Mouse (Mus musculus): ENCODE measurements around the gene Gm20431. TPM values are rescaled to one million over a fixed set of nuclear protein-coding genes. Genes with fewer than 3 reads are reported as not detected.
A peak's percentile ranks its signal among the peaks of the same experiment; 100 is the strongest.

Gene Gm20431
- polyA plus RNA-seq, 1 experiment from 2014 or later, result 4.9 TPM

- DNase-seq (ENCODE audit: low spot score) (no peak), ATAC-seq (replicated peaks; ENCODE audit: low FRiP score) (peak; percentile 87)
- H3K4me1 ChIP-seq (replicated peaks; ENCODE audit: control insufficient read depth, insufficient read depth, low read length), result peaks cover 5% of the 10 kb centered on the region
- peak overlapping the region; percentile 66; the same call in 1 of the 2 replicates for H3K27ac ChIP-seq (ENCODE audit: low read depth, low read length)
- H3K4me2 ChIP-seq, result peak overlapping the region; percentile 46
- H3K9me3 ChIP-seq (ENCODE audit: control insufficient read depth, low read length), result no peaks in the 10 kb centered on the region
- WGBS, result 20% methylated on average over 13 of the region's 13 CpGs
- H3K27me3 ChIP-seq (replicated peaks; ENCODE audit: control insufficient read depth, insufficient read depth, low read length), result peaks cover 2% of the 10 kb centered on the region; the same call in 1 of the 2 replicates
- H3K4me3 ChIP-seq (ENCODE audit: low read depth, low read length), result no peak overlapping the region
- no peak overlapping the region for H3K9ac ChIP-seq (ENCODE audit: low read depth, low read length)
- H3K36me3 ChIP-seq (ENCODE audit: control insufficient read depth, insufficient read depth, low read length), result no peaks in the 10 kb centered on the region
Observed at GRCm38 (mm10) chr2:167672212-167672685, 11.0 kb upstream of the Gm20431 start.

GRCm38 (mm10) chr2:167671101-167671633 is 9.9 kb upstream of the Gm20431 start:
- 85% methylated on average over 5 of the region's 5 CpGs for WGBS
- Histone ChIP-seq H3K9me3 (ENCODE audit: control insufficient read depth, low read length) (no peaks in the 10 kb centered on the region), H3K27ac (ENCODE audit: low read depth, low read length) (peak overlapping the region; percentile 66; the same call in 1 of the 2 replicates), H3K9ac (ENCODE audit: low read depth, low read length) (no peak overlapping the region), H3K27me3 (replicated peaks; ENCODE audit: control insufficient read depth, insufficient read depth, low read length) (no peaks in the 10 kb centered on the region), H3K4me1 (replicated peaks; ENCODE audit: control insufficient read depth, insufficient read depth, low read length) (peaks cover 5% of the 10 kb centered on the region), H3K4me3 (ENCODE audit: low read depth, low read length) (no peak overlapping the region), H3K36me3 (ENCODE audit: control insufficient read depth, insufficient read depth, low read length) (no peaks in the 10 kb centered on the region), H3K4me2 (peak overlapping the region; percentile 12; the same call in 1 of the 2 replicates)
- ATAC-seq (replicated peaks; ENCODE audit: low FRiP score) (no peak), DNase-seq (ENCODE audit: low spot score) (no peak)

GRCm38 (mm10) chr2:167669398-167669797 is 8.1 kb upstream of the Gm20431 start:
- no peaks in the 10 kb centered on the region for H3K9me3 ChIP-seq (ENCODE audit: control insufficient read depth, low read length)
- ATAC-seq (replicated peaks; ENCODE audit: low FRiP score) (no peak), DNase-seq (ENCODE audit: low spot score) (no peak)
- no peaks in the 10 kb centered on the region for H3K36me3 ChIP-seq (ENCODE audit: control insufficient read depth, insufficient read depth, low read length)
- H3K27ac ChIP-seq (ENCODE audit: low read depth, low read length), result no peak overlapping the region
- H3K4me3 ChIP-seq (ENCODE audit: low read depth, low read length), result no peak overlapping the region
- WGBS, result 70% methylated on average over 4 of the region's 4 CpGs
- no peak overlapping the region for H3K4me2 ChIP-seq
- H3K4me1 ChIP-seq (replicated peaks; ENCODE audit: control insufficient read depth, insufficient read depth, low read length), result peaks cover 5% of the 10 kb centered on the region
- H3K27me3 ChIP-seq (replicated peaks; ENCODE audit: control insufficient read depth, insufficient read depth, low read length), result no peaks in the 10 kb centered on the region
- no peak overlapping the region for H3K9ac ChIP-seq (ENCODE audit: low read depth, low read length)

- 79% methylated on average over 5 of the region's 5 CpGs for WGBS
- DNase-seq (ENCODE audit: low spot score), result no peak
Observed at GRCm38 (mm10) chr2:167668426-167668825, 7.1 kb upstream of the Gm20431 start.

GRCm38 (mm10) chr2:167665972-167666713 is 4.8 kb upstream of the Gm20431 start:
- WGBS, result 85% methylated on average over 18 of the region's 18 CpGs
- ATAC-seq (replicated peaks; ENCODE audit: low FRiP score), result no peak
- no peak overlapping the region for H3K27ac ChIP-seq (ENCODE audit: low read depth, low read length)

More at GRCm38 (mm10) chr2:167668426-167668825, 7.1 kb upstream of the Gm20431 start:
- Histone ChIP-seq H3K9me3 (ENCODE audit: control insufficient read depth, low read length) (no peaks in the 10 kb centered on the region), H3K4me2 (no peak overlapping the region), H3K36me3 (ENCODE audit: control insufficient read depth, insufficient read depth, low read length) (no peaks in the 10 kb centered on the region), H3K27ac (ENCODE audit: low read depth, low read length) (no peak overlapping the region), H3K27me3 (replicated peaks; ENCODE audit: control insufficient read depth, insufficient read depth, low read length) (no peaks in the 10 kb centered on the region), H3K4me1 (replicated peaks; ENCODE audit: control insufficient read depth, insufficient read depth, low read length) (peaks cover 5% of the 10 kb centered on the region), H3K9ac (ENCODE audit: low read depth, low read length) (no peak overlapping the region), H3K4me3 (ENCODE audit: low read depth, low read length) (no peak overlapping the region)
- ATAC-seq (replicated peaks; ENCODE audit: low FRiP score), result no peak

GRCm38 (mm10) chr2:167662713-167663112 is 1.4 kb upstream of the Gm20431 start:
- H3K9ac ChIP-seq (ENCODE audit: low read depth, low read length), result 0 out of 2 replicates have a peak overlapping the region, but pooled peaks have one; percentile 78
- H3K4me2 ChIP-seq, result peak overlapping the region; percentile 99
- H3K27ac ChIP-seq (ENCODE audit: low read depth, low read length), result no peak overlapping the region
- H3K9me3 ChIP-seq (ENCODE audit: control insufficient read depth, low read length), result no peaks in the 10 kb centered on the region
- DNase-seq (ENCODE audit: low spot score) (no peak), ATAC-seq (replicated peaks; ENCODE audit: low FRiP score) (no peak)
- peak overlapping the region; percentile 86; the same call in 1 of the 2 replicates for H3K4me3 ChIP-seq (ENCODE audit: low read depth, low read length)
- H3K4me1 ChIP-seq (replicated peaks; ENCODE audit: control insufficient read depth, insufficient read depth, low read length), result peaks cover 30% of the 10 kb centered on the region
- H3K36me3 ChIP-seq (ENCODE audit: control insufficient read depth, insufficient read depth, low read length), result peaks cover under 1% of the 10 kb centered on the region; the same call in 1 of the 2 replicates
- H3K27me3 ChIP-seq (replicated peaks; ENCODE audit: control insufficient read depth, insufficient read depth, low read length), result peaks cover 7% of the 10 kb centered on the region
- WGBS, result 55% methylated on average over 6 of the region's 6 CpGs

More at GRCm38 (mm10) chr2:167665972-167666713, 4.8 kb upstream of the Gm20431 start:
- Histone ChIP-seq H3K9ac (ENCODE audit: low read depth, low read length) (no peak overlapping the region), H3K27me3 (replicated peaks; ENCODE audit: control insufficient read depth, insufficient read depth, low read length) (no peaks in the 10 kb centered on the region; the same call in 1 of the 2 replicates), H3K4me3 (ENCODE audit: low read depth, low read length) (no peak overlapping the region), H3K4me1 (replicated peaks; ENCODE audit: control insufficient read depth, insufficient read depth, low read length) (peaks cover 8% of the 10 kb centered on the region), H3K4me2 (no peak overlapping the region), H3K9me3 (ENCODE audit: control insufficient read depth, low read length) (no peaks in the 10 kb centered on the region), H3K36me3 (ENCODE audit: control insufficient read depth, insufficient read depth, low read length) (no peaks in the 10 kb centered on the region)
- DNase-seq (ENCODE audit: low spot score), result no peak

GRCm38 (mm10) chr2:167660611-167660971 is 705 bp downstream of the Gm20431 start:
- peak overlapping the region; percentile 68; the same call in 1 of the 2 replicates for H3K27ac ChIP-seq (ENCODE audit: low read depth, low read length)
- 6% methylated on average over 12 of the region's 12 CpGs for WGBS
- peaks cover 35% of the 10 kb centered on the region for H3K4me1 ChIP-seq (replicated peaks; ENCODE audit: control insufficient read depth, insufficient read depth, low read length)

GRCm38 (mm10) chr2:167659847-167660610 is 1.3 kb downstream of the Gm20431 start:
- DNase-seq (ENCODE audit: low spot score) (no peak), ATAC-seq (replicated peaks; ENCODE audit: low FRiP score) (no peak)
- Histone ChIP-seq H3K9me3 (ENCODE audit: control insufficient read depth, low read length) (no peaks in the 10 kb centered on the region), H3K27ac (ENCODE audit: low read depth, low read length) (no peak overlapping the region), H3K4me1 (replicated peaks; ENCODE audit: control insufficient read depth, insufficient read depth, low read length) (peaks cover 35% of the 10 kb centered on the region), H3K27me3 (replicated peaks; ENCODE audit: control insufficient read depth, insufficient read depth, low read length) (peaks cover 7% of the 10 kb centered on the region), H3K36me3 (ENCODE audit: control insufficient read depth, insufficient read depth, low read length) (peaks cover 3% of the 10 kb centered on the region; the same call in 1 of the 2 replicates), H3K4me3 (ENCODE audit: low read depth, low read length) (peak overlapping the region; percentile 86), H3K9ac (ENCODE audit: low read depth, low read length) (peak overlapping the region; percentile 86), H3K4me2 (peak overlapping the region; percentile 99)
- 31% methylated on average over 13 of the region's 13 CpGs for WGBS

More at GRCm38 (mm10) chr2:167660611-167660971, 705 bp downstream of the Gm20431 start:
- H3K36me3 ChIP-seq (ENCODE audit: control insufficient read depth, insufficient read depth, low read length), result peaks cover 3% of the 10 kb centered on the region; the same call in 1 of the 2 replicates
- peak overlapping the region; percentile 86 for H3K4me3 ChIP-seq (ENCODE audit: low read depth, low read length)
- H3K4me2 ChIP-seq, result peak overlapping the region; percentile 99
- no peaks in the 10 kb centered on the region for H3K9me3 ChIP-seq (ENCODE audit: control insufficient read depth, low read length)
- DNase-seq (ENCODE audit: low spot score) (no peak), ATAC-seq (replicated peaks; ENCODE audit: low FRiP score) (no peak)
- peak overlapping the region; percentile 86 for H3K9ac ChIP-seq (ENCODE audit: low read depth, low read length)
- peaks cover 7% of the 10 kb centered on the region for H3K27me3 ChIP-seq (replicated peaks; ENCODE audit: control insufficient read depth, insufficient read depth, low read length)

Measured in liver, embryonic 11.5 days (tissue).